Mouse (Mus musculus): ENCODE measurements at regions not wholly inside any gene's neighbourhood (a gene's known extent, or its start where the extent isn't known, plus 50 kb on each side); places are given as distances from the start of the nearest gene placed in this dataset.

GRCm38 (mm10) chr16:62981821-62982220 is 127.7 kb downstream of the Pros1 start:
- no peak for DNase-seq (ENCODE audit: low spot score in 2 of 2)

DNA sequence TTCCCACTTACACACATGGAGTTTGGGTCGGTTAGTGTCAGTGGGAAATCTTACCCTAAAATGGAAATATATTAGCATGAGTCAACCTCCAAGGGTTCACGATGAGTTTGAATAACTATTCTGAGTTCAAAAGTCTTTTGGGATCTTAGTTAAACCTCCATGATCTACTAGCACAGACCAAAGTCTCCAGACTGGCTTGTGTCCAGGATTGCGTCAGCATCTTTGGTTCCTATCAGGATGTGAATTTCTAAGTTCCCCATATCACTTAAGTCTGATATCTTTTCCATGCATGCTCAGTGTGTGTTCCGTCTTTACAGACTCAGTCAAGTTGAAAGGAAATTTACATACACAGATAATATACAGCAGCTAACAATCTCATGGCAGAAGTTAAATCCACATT is 128.5 kb downstream of the Pros1 start:
- no peak for DNase-seq (ENCODE audit: low spot score in 2 of 2)

DNA sequence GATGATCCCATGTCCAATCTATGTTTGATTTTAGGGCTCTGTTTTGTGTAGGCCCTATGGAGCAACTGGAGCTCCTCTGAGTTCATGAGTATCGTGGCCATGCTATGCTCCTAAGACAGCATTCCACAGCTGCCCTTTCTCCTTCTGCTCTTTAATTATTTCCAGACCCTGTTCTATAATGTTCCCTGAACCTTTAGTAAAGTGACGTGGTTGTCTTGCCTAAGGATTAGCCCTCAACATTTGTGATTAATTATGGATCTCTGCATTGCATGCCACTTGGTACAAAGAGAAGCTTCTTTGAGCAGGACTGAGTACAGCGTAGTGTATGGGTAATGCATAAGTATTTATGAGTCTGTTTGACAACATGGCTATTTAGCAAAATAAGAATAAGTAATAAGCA is 141.4 kb downstream of the Pros1 start:
- DNase-seq (ENCODE audit: low spot score in 2 of 2) = no peak

- no peak for DNase-seq (ENCODE audit: low spot score in 2 of 2)
These were observed 157.1 kb downstream of the Pros1 start for GRCm38 (mm10) chr16:63011151-63011734.

DNA sequence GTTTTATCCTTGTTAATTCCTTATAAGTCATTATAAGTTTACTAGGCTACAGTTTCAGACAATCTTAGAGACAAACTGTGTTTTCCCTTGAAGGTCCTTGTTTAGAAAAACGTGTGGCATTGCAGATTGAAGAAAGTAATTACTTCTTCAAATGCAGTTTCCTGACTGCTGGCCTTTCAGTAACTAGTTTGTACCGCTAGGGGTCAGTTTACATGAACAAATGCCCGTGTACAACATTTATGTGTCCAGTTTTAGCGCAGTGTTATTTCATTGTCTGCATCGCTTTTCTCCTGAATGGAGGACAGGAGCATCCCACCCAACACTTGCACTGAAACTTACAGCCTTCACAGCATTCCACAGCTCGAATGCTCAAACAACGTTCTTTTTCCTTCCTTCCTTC is 160.3 kb downstream of the Pros1 start:
- DNase-seq (ENCODE audit: low spot score in 2 of 2) = no peak

- DNase-seq (ENCODE audit: low spot score in 2 of 2) = no peak
These were observed 162.0 kb downstream of the Pros1 start for GRCm38 (mm10) chr16:63016144-63016543.

DNA sequence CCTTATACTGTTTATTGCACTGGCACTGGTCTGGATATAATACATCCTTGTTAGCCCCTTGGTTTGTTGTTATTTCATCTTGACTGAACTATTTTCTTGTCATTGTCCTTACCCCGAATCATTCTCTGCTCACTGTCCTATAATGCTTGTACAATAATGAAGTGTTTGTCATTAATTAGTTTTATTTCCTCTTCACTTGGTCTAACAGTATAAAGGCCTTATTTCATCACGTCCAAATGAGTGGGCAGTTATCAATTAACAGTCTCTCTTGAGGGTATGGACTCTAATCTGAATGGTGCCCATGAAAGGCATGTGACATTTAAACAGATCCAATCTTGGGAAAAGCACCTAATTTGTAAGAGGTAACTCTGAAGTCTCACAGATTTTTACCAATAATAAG is 162.6 kb downstream of the Pros1 start:
- no peak for DNase-seq (ENCODE audit: low spot score in 2 of 2)

DNA sequence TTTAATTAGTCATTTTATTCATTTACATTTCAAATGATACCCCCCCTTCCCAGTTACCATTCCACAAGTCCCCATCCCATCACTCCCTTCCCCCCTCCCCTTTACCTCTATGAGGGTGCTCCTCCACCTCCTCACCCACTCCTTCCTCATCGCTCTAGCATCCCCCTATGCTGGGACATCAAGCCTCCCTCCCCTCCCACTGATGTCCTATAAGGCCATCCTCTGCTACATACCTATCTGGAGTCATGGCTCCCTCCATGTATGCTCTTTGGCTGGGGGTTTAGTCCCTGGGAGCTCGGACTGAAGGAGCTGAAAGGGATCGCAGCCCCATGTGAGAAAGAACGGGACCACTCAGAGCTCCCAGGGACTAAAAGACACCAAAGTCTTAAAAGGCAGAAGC is 176.3 kb downstream of the Pros1 start:
- DNase-seq (ENCODE audit: low spot score in 2 of 2) = no peak

- no peak for DNase-seq (ENCODE audit: low spot score in 2 of 2)
These were observed 176.9 kb downstream of the Pros1 start for GRCm38 (mm10) chr16:63031035-63031434.

DNA sequence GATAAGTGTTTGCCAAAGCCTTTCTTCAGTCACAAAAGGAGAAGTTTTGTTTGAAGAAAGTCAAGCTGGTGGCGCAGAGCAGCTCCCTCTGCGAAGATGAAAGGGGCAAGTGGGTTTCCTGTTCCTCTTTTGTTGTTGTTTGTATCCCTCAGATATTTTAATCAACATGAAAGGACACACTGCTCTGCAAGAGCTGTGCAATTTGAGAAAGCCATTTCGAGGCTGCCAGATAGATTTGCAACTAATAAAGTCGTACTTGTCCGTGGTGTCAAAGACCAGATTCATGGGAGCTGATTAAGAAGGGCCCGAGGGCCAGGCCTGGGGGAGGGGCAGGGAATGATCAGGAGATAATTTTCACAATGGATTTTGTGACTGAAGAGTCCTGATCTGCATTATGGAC is 177.7 kb downstream of the Pros1 start:
- DNase-seq (ENCODE audit: low spot score in 2 of 2) = no peak

DNA sequence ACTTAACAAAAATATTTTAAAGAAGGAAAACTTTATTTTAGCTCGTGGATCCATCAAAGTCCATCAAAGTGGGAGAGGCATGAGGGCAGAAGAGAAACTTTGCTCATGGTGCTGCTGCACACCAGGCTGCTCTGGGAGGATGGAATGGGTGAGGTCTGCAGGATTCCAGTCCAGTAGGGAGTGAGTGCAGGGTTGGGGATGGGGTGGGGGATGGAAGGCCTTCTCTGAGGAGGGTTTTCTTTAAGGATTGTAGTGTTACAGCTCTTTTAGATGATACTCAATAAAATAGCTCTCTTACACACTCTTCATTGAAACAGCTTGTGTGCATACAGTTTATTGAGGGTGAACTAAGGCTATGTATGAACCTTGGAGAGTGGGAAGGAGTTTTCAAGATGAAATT is 195.0 kb downstream of the Pros1 start:
- no peak for DNase-seq (ENCODE audit: low spot score in 2 of 2)

DNA sequence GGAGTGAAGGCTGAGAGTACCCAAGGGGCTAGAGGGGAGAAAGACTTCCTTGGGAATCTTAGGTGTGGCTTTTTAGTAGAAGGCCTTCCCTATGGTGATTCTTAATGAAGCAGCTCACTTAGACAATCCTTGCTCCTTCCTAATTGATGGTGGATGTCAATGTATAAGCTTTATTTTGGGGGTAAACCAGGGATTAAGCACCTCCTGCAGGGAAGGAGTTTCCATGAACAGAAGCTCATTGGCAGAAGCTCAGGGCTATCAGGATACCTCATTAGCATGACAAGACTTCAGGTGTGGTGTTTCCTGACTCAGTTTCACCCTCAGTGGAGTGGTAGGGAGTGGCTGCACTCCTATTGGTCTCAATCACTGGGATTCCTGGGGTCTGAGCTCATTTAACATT is 208.8 kb downstream of the Pros1 start:
- no peak for DNase-seq (ENCODE audit: low spot score in 2 of 2)

DNA sequence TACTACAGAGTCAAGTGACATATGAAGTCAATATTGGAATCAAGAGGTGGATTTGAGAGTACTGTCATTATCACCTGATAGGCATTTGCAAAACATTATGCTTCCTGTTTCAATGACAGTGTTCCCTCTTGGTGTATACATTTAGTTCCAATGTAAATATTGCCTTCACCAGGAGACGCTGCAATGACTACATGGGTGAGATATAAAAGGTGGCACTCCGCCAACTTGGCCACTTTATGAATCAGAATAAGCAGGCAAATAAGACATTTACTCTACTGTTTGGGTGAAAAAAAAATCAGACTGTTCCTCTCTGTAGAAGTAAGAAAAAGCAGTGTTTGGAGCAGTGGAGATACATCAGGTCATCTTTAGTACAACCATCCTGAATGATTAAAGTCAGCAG is 215.9 kb downstream of the Pros1 start:
- DNase-seq (ENCODE audit: low spot score in 2 of 2) = no peak

DNA sequence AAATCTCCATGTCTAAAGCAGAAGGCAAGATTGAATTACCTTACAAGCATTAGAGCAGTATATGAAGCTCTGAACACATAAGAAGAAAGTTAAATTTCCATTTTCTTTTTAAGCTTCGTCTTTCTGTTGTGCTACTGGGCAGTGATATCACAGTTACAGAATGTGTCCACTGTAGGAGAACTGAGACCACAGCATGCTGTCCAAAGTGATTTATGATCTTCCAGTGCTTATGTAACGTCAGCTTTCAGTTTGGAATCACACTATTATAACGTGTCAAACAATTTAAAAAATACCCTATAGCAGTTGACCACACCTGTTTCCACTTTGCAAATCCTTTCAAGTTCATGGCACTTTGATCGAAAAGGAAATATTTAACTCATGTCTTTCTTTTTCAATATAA is 221.7 kb downstream of the Pros1 start:
- no peak for DNase-seq (ENCODE audit: low spot score in 2 of 2)

GRCm38 (mm10) chr16:63081383-63081782 is 227.3 kb downstream of the Pros1 start:
- DNase-seq (ENCODE audit: low spot score in 2 of 2) = no peak

DNA sequence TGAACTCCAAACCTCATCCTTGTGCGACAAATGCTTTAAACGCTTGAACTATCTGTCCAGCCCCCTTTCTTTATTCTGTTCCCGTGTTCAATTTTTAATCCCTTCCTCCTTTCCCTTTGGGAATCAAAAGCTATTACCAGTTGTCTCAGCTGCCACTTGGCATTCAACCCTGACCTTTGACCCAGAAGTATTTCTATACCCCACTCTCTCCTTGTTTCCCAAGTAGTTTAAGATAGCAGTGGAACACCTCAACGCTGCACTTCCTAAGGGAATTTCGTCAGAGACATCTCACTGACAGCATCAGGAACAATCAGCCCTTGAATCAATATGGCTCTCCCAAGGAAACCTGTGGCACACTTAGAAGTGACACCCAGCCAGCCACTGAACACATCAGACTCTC is 229.1 kb downstream of the Pros1 start:
- no peak for DNase-seq (ENCODE audit: low spot score in 2 of 2)

DNA sequence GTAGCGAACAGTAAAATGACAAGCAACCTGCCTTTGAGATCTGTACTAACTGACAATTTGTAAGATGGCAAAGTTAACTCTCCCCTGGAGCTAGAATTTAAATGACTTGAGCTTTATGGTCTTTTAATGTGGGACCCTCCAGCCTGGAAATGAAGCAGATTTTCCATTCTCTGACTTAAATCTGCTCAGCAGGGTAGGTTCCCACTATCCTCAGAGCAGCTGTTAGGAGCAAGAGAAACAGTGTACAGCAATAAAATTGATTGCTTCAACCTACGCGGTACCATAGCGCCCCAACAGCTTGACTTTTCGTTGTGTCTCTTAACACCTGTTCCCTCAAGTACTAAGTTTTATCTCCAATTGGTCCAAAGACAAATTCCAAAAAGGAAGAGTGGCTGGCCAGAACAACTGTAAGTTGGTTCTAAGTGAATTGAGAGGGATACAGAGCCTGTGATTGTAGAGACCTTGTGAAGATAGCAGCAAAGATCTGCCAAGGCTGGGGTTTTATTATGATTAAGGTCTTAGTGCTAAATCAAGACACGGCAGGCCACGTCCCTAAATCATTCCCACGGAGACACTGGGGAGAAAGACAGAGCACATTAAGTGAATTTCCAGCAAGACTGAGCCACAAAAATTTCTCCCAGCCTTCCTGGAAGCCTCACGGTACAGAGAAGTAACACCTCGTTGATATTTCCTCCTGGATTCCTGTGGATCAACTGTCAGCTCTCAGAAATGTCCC is 230.1 kb downstream of the Pros1 start:
- no peak for DNase-seq (ENCODE audit: low spot score in 2 of 2)

DNA sequence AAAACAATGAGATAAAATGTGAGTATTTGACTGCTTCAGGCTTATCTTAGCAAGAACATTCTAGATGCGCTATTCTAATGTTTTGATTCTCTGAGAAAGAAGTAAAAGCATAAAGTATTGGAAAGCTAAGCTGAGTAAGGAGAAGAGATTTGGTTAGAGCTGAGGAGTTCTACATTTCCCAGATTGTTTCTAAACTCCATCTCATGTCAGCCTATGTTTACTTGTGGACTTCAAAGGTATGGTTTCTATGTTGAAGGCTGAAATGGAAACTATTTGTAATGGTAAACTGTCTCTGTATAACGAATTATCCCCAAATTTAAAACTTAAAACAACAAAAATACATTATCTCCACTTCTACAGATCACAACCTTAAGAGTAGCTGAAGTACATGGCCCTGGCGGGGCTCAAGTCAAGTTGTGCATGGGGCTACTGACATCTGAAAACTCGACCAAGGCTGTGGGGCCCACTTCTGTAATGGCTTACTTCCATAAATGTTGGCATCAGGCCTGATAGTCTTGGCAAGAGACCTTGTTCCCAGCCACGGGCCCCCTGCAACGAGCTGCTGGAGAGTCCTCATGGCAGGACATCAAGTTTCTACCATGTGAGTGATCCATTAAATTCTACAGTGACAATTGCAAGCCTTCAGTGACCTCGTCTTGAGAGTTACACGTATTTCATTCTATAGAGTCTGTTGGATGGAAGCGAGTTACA is 232.1 kb downstream of the Pros1 start:
- no peak for DNase-seq (ENCODE audit: low spot score in 2 of 2)

DNA sequence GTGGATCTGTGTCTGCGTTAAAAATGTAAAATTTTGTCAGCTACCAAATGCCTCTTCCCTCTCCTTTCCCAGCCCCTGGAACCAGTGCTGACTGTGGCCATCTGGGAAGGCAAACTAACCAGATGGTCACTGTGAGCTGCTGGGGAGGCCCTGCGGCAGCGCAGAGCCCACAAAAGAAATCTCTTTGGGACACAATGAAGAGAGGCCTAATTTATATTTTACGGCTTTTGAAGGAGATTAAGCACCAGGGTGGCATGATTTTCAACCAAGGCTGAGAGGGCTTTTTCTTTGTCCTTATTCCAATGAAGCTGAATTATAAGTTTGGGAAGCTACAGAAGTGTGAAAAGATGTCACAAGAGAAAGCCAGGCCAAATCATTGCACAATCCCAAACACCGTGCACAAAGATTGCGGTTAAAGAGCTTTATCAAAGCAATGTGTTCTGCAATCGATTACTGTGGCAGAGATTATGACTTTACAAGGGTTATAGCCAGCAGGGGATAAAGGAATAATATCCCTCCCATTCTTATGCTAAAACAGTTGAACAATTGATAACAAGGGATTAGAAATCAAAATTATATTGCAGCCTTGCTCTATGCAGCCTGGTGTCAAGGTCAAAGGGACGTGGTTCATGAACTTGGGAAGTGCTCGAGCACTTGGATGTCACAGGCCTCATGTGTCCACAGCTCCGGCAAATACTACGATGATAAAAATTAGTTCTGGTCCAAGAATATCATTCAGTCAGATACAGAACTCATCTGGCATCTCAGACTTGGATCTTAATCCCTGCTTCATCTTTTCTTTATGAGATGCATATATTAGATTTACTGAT is 237.6 kb downstream of the Pros1 start:
- no peak for DNase-seq (ENCODE audit: low spot score in 2 of 2)

DNA sequence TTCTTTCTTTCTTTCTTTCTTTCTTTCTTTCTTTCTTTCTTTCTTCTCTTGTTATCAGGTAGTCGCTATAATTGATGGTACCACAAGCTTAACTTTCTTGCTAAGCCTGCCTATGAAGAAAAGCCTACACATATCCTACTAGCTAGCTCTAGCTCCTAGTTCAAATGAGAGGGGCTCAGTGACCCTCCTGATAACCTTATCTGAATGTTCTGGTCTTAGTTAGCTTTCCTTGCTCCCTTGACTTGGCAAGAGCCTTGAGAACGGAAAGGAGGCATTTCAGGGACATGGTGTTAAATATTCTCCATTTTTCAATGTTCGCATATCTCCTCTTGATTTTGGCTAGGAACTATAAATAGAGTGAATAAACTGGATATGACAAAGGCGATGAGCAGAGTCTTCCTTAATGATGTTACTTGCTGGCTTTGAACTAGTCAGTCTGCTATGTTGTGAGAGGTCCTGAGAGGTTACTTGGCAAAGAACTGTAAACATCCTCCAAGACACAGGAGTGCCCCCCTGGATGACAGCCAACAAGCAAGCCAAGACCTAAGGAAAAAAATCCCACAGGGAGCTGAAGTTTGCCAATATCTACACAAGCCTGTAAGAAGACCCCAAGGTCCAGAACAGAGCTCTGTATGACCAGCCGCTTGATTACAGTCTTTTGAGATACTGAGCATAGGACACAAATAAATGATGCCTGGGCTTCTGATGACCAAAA is 240.2 kb downstream of the Pros1 start:
- DNase-seq (ENCODE audit: low spot score in 2 of 2) = no peak

- no peak for DNase-seq (ENCODE audit: low spot score in 2 of 2)
These were observed 248.3 kb downstream of the Pros1 start for GRCm38 (mm10) chr16:63102362-63102761.

Data from gastrocnemius, postnatal 4 days (tissue).